Mouse (Mus musculus) neutrophil, adult 5-6 weeks (primary cell): ENCODE results near the gene C2. TPM values are rescaled to one million over a fixed set of nuclear protein-coding genes. Genes with fewer than 3 reads are reported as not detected.

Experiments
- ATAC-seq: fragments of 151-379, 151-347 bp; 2 replicates; pipeline ENCODE4 v1.8.0; 2017; ENCODE audit warnings: mild to moderate bottlenecking, moderate TSS enrichment; ENCODE audit not compliant: insufficient number of reproducible peaks, poor library complexity, low FRiP score, severe bottlenecking; ENCODE audit errors: extremely low read depth
- total RNA-seq: library from RNA; stranded (forward); fragments of 200-1000 nt; gene quantifications from 2 replicates; pipeline ENCODE4 v1.2.3, GENCODE M21; 2017

Gene C2
- not detected in 2 replicates for total RNA-seq

DNA sequence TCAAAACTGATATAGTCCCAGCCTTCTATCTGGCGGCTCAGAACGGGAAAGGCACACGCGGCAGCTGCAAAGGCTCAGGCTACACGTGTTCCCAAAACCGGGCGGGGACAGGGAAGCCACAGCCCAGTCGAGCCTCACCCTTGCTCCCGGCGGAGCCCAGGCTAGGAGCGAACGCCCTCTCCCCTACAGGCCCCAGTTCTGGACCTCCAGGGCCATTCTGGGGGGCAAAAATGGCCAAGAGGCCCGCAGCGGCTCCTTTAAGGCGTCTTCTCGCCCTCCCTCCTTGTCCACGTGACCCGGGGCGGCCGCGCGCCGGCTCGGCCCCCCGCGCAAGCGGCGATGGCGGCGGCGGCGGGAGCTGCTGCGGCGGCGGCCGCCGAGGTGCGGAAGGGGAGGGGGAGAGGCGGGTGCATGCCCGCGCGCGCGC is at the start of gene C2, which contains the start of gene Ehmt2:
TSS of gene C2 (minus strand) at position 106 of the 427 bp plus-strand sequence.
TSS of gene Ehmt2 (plus strand) at position 310 of the 427 bp plus-strand sequence.
- ATAC-seq = no peak

DNA sequence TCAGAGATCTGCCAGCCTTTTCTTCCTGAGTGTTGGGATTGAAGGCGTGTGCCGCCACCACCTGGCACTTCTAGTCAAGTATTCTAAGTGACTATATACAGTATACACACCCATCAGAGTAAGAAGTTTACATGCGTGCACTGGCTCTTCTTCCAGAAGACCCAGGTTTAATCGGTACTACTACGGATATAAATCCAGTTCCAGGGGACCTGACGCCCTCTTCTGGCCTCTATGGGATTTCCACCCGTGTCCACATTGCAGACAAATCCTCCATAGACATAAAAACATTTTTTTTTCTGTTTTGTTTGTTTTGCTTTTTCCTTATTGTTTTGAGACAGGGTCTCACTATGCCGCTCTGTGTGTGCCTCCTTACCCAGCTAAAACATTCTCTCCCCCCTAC is 49.5 kb upstream of the C2 start:
- peak; percentile 37; the same call in 1 of the 2 replicates for ATAC-seq

DNA sequence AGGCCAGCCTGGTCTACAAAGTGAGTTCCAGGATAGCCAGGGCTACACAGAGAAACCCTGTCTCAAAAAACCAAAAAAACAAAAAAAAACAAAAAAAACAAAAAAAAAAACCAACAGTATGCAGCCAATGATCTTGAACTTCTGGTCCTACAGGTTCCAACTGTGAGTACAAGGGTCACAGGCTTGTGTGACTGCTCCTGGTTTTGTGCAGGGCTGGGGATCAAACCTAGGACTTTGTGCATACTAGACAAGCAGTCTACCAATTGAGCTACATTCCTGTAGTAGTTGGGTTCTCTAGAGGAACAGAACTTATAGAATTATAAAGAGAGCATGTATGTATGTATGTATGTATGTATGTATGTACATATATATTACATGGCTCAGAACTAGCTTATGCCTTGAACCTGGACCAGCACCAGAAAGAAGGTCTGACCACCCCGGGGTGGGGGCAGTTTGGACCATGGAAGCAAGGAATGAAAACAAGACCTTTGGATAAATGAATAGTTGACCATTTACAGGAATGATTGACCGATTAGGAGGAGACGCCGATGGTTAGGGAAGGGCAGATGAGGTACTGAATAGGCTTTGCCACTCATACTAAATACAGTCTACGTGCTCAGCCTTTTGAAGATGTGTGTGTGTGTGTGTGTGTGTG is 48.5 kb upstream of the C2 start:
- ATAC-seq = no peak

DNA sequence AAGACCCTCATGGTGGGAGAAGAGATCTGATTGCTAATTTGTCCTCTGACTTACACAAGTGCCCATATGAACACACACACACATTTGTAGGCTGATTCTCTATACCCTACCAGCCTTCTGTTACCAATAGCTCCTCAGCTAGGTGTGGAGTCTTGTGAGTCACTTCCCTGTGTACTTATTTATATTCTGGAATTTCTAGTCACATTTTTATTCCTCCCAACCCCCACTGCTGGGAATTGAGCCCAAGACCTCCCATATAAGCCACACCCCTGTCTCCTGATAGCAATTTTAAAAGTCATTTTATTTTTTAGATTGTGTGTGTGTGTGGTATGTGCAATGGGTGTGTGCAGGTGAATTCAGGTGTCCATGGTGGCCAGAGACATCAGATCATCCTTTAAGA is 46.3 kb upstream of the C2 start:
- no peak for ATAC-seq

DNA sequence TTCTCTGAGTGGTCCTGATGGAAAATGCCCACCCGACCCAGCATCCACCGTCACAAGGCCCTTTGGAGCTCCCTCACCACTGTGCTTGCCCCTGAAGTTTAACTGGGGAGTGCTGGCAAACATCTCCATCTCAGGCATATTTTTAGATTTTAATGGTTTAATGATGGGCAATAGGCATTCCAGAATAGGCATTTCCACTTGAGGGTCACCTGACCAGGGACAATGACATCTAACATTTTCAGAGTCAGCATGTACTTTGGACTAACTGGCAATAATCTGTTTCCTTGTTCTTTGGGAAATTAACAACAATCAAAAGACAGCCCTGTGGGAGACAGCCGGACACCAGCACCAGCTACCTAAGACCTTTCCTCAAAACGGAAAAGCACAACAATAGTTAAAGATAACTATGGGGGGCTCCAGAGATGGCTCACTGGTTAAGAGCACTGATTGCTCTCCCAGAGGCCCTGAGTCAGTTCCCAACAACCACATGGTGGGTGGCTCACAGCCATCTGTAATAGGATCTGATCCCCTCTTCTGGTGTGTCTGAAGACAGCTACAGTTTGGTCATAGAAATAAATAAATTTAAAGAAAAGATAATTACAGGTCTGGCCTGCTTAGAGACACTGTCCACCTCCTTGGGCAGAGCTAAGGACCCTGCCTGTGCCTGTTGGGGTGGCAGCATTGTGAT is 45.2 kb upstream of the C2 start:
- no peak for ATAC-seq

DNA sequence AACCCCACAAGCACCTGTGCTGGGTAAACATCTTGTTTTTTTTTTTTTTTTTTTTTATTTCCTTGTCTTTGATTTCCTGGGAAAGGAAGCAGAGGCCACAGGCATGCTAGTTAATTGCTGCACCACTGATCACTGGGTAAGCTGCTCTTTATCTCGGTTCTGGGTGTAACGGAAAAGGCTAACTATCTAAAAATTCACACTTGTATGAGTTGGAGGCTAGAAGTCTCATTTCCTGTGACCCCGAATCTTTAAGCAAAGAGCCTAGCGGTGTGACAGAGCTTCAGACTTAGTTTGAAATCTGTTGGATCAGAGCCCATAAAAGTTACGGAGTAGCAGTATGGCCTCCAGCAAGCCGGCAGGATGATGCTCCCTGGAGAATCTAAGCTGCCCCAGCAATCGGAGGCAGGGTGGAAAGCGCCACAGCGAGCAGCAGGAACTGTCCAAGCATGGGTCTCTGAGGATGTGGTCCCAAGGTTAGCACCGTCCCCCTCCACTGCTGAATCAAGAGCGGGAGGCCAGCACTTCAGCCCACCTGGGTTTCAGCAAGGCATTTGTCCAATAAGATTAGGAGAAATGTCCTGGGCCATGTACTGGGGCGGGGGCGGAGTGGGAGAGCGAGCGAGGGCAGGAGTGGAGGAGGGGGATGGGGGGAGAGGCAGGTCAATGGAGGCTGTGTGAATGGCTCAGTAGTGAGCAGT is 43.4 kb upstream of the C2 start:
- ATAC-seq = no peak

DNA sequence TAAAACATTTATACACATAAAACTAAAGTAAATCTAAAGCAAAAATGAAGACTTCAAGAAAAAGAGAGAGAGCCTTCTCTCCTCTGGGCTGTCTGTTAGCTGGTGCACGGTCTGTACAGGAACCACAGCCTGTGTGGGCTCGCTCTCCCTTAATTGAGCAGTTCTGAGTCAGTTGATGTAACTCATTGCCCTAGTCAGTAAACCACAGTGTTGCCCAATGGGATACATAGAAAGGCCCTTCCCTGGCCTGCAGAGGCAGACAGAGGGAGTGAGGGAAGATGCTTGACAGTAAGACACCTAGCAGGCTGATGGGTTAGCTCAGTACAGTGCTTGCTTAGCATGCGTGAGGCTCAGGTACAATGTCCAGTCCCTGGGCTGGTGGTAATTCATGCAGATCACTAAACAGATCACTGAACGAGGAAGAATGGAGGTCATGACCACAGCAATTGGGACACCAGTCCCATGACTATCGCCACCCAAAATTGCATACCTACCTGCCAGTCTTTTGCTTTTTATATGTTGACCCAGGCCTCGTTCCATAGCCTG is 40.0 kb upstream of the C2 start:
- ATAC-seq = peak; percentile 50

DNA sequence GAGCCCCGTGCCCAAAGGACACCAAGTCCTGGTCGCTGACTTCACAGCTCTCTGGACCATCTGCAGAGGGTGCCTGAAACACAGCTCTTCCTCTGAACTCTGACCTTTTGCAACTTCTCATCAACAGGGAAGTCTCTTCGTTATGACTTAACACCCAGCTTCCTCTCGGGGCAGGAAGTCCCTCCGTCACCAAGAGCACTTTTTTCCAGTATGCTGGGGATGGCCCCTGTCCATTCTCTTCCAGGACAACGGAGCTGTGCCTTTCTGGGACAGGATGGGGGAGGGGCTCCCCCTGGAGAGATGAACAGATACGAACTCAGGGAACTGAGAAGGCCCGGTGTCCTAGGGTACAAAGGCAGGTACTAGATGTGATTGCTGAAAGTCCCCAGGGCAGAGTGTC is 36.8 kb upstream of the C2 start:
- peak; percentile 44 for ATAC-seq

DNA sequence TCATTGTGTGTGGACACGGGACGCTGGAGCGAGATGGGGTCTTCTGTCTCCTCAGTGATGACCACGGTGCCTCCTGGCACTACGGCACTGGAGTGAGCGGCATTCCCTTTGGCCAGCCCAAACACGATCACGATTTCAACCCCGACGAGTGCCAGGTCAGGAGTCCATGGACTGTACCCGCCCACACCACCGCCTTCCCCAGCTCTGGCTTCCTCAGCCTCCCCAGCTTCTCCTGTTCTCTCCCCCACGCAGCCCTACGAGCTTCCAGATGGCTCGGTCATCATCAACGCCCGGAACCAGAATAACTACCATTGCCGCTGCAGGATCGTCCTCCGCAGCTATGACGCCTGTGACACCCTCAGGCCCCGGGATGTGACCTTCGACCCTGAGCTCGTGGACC is 36.0 kb upstream of the C2 start:
- ATAC-seq = no peak

DNA sequence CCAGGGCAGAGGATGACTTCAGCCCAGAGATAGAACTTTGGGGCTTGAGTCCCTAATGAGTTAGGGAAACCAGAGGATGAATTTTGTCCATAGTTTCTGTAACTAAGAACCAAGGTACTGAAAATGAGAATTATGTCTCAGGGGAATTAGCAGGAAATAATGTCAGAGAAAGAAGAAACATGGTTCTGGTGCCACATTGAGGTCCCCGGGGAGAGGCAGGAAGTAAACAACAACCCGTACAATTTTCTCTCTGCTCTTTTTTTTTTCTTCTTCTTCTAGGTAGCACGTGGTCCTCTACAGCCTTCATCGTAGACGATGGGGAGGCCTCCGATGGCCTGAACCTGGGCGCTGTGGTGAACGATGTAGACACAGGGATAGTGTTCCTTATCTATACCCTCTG is 34.2 kb upstream of the C2 start:
- no peak for ATAC-seq

DNA sequence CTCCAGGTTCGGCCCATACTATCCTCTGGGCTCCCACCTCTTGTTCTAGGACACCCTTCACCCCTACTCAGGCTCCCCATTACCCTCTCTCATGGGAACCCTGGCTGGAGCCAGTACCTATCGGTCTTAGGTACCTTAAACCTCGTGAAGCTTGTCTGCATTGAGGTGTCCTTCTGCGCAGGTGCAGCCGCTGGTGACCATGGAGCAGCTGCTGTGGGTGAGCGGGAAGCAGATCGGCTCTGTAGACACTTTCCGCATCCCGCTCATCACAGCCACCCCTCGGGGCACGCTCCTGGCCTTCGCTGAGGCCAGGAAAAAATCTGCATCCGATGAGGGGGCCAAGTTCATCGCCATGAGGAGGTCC is 33.7 kb upstream of the C2 start:
- no peak for ATAC-seq

DNA sequence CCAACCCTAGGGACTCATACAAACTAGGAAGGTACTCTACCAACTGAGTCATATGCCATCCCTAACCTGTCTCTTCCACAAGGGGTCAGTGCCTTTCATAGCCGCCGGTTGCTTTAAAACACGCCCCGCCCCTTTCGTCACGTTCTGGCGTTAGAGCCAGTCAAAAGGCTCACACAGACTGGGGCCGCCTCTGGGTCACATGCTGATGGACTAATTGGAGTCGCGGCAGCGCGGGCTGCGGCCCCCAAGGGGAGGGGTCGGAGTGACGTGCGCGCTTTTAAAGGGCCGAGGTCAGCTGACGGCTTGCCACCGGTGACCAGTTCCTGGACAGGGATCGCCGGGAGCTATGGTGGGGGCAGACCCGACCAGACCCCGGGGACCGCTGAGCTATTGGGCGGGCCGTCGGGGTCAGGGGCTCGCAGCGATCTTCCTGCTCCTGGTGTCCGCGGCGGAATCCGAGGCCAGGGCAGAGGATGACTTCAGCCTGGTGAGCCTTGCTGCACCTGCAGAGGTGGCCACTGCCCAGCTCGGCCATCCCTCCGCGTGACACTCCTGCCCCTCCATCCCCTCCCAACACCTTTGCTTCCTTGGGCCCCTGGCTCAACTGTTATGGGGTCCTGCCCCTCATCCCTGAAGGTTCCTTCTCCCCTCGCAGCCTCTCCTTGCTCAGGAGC is 33.1 kb upstream of the C2 start, which contains the start of gene Neu1:
TSS of gene Neu1 (plus strand) at position 193 of the 674 bp plus-strand sequence.
- peak; percentile 92 for ATAC-seq

DNA sequence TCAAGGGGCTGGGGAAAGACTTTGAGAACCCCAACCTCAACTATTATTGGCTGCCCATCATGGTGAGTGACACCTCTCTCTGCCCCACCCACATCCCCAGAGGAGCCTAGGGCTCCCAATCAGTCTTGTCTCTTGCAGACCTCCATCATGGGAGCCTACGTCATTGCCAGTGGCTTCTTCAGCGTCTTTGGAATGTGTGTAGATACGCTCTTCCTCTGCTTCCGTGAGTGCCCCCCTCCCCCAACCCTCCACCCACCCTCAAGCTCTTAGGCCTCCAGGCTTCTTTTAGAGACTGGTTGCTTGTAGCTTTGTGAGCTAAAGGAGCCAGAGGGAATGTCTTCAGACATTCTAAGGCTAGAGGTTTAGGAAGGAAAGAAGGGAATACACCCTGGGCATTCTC is 30.8 kb upstream of the C2 start:
- no peak for ATAC-seq

DNA sequence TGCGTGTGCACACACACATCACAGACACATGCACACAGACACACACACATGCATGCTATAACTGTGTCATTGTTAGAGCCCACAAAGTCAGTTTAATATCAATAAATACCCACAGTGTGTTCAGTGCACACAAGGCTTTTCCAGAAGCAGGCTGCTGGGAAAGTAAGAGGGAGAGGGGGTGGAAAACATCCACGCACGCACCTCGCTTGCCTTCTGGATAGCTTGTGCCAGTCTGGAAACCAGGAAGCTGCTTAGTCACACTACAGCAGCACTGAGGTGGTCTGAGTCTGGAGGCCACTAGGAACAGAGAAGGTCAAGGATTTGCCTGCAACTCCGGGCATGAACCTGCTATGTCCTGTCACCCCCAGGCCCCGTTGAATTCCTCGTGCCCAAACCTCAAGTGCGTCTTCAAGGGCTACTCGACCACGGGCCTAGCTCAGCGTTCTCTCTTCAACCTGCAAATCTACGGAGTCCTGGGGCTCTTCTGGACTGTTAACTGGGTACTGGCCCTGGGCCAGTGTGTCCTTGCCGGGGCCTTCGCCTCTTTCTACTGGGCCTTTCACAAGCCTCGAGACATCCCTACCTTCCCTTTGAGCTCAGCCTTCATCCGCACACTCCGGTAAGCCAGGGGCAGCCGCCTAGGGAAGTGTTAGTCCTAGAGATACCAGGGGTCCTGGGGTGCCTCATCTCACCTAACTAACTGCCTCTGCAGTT is 29.4 kb upstream of the C2 start:
- no peak for ATAC-seq

DNA sequence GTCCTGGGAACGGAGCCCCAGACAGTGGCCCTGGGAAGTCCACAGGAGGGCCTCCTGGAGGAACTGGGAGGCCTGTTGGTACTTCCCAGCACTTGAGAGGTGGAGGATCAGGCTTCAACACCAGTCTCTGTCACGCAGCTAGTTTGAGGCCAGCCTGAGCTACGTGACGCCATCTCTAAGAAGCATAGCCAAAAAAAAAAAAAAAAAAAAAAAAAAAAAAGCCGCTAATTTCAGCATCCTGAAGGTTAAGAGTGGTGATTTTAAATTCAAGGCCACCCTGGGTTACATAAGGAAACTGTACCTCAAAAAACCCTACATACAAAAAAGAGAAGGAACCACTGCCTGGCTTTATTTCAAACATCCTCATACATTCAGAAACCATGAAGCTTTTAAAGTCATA is 26.2 kb upstream of the C2 start:
- no peak for ATAC-seq

DNA sequence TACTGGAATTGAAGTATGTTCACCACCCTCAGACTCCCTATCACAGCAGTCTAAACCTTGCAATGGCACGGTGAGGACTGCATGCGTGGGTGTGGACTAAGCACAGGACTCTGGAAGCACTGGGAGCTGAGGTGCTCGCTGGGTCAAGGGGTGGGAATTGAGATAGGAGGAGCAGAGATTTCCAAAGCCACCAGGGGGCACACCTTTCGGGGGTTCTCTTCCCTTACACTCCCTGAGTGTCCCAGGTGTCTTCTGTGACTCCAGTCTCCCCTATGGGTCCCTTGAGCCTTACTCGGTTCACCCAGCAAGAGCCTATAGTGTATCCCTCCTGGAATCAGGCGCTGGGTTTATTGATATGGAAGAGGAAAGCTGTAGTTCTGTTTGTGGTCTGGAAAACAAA is 24.9 kb upstream of the C2 start:
- ATAC-seq = no peak

DNA sequence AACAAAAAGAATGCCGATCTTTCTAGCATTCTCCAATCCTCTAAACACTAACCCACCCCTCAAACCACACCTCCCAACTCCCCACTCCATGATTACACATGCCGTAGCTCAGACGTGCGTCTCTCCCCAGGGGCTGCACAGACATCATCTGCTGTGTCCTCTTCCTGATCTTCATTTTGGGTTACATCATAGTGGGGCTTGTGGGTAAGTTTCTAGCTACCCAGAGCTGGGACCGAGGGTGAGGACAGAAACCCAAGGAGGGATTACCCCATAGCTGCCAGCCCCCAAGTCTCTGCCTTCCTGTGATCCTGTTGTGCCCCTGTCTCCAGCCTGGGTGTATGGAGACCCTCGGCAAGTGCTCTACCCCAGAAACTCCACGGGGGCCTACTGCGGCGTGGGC is 19.1 kb upstream of the C2 start:
- ATAC-seq = no peak

DNA sequence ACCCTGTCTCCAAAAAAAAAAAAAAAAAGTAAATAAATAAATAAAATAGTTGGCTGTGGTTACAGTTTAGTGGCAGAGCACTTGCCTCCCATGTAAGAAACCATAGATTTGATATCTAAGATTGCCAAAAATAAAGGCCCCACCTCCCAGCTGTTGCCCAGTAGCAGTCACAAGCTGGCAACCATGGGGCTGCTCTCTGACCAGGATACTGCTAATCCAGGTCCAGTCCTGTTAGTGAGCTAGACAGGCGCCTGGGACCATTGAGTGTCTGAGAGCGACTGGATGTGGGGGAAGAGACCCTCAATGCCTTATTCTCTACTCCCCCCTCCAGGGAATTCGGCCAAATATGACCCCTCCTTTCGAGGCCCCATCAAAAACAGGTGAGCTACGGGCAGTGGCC is 18.3 kb upstream of the C2 start:
- no peak for ATAC-seq

DNA sequence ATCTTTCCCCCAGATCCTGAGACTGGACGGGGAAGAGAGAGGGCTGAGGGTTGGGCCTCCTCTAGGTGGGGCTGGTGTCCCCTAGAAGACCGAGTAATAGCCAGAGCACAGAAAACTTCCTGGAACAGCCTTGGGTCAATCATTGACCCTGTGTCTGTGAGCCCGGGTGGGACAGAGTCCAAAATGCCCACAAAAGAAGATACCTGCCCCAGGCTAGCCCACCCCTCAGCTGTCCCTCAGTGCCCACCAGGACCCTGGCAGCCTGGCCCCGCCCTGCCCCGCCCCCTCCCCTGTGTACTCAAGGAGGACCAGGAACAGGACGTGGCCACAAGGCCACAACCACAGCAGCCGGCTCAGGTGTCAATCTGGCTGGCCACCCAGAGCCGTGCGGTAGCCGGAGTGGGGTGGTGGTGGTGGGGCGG is 17.4 kb upstream of the C2 start:
- ATAC-seq = no peak
